Mouse (Mus musculus): ENCODE data around the gene Gpr45. TPM values are rescaled to one million over a fixed set of nuclear protein-coding genes. Genes with fewer than 3 reads are reported as not detected.

The Gpr45 gene
- 0.73 and 1.4 TPM in 2 replicates for polyA plus RNA-seq (2012)

GRCm38 (mm10) chr1:42952734-42953481 is at the start of gene Gpr45:
TSS of gene Gpr45 (plus strand) at chr1:42952872.

Other genes with a start within 250 kb of the Gpr45 start
- 39.1 and 45.8 TPM in 2 replicates for gene Mrps9, start 101.6 kb upstream of the Gpr45 start, polyA plus RNA-seq (2012)
- 8.6 and 9.3 TPM in 2 replicates for gene Tgfbrap1, start 145.8 kb downstream of the Gpr45 start, polyA plus RNA-seq (2012)
- gene AI597479, start 145.8 kb downstream of the Gpr45 start, polyA plus RNA-seq (2012): 0.91 and 1.5 TPM in 2 replicates
- gene Fhl2, start 244.1 kb downstream of the Gpr45 start, polyA plus RNA-seq (2012): 0.48 and 0.58 TPM in 2 replicates